Mouse (Mus musculus) forebrain, embryonic 12.5 days (tissue): ENCODE measurements around the gene Gpnmb. TPM values are rescaled to one million over a fixed set of nuclear protein-coding genes. Genes with fewer than 3 reads are reported as not detected.

ENCODE experiments used
- ATAC-seq: fragments of 200-750 bp; cut with Nextera tagmentation; 2 replicates; pipeline ENCODE4 v1.8.0; 2017; ENCODE audit warnings: moderate TSS enrichment; ENCODE audit not compliant: low FRiP score
- H3K27ac ChIP-seq: fragments of 300-500 bp; sonication (generic); 2 replicates; pipeline ENCODE4 v1.5.1; 2016; ENCODE audit warnings: mild to moderate bottlenecking
- H3K27me3 ChIP-seq: fragments of 300-500 bp; sonication (generic); 2 replicates; pipeline ENCODE4 v1.6.1; 2016; ENCODE audit warnings: mild to moderate bottlenecking
- H3K36me3 ChIP-seq: fragments of 300-500 bp; sonication (generic); replicated peaks from 2 replicates; pipeline ENCODE4 v1.6.1; 2016; ENCODE audit warnings: mild to moderate bottlenecking
- H3K4me1 ChIP-seq: fragments of 300-500 bp; sonication (generic); 2 replicates; pipeline ENCODE4 v1.6.1; 2016
- H3K4me2 ChIP-seq: fragments of 300-500 bp; sonication (generic); 2 replicates; pipeline ENCODE4 v1.6.1; 2016; ENCODE audit warnings: mild to moderate bottlenecking, moderate library complexity
- H3K4me3 ChIP-seq: fragments of 300-500 bp; sonication (generic); replicated peaks from 2 replicates; pipeline ENCODE4 v1.5.1; 2016; ENCODE audit warnings: mild to moderate bottlenecking
- H3K9ac ChIP-seq: fragments of 300-500 bp; sonication (generic); 2 replicates; pipeline ENCODE4 v1.6.1; 2016; ENCODE audit warnings: mild to moderate bottlenecking
- H3K9me3 ChIP-seq: fragments of 300-500 bp; sonication (generic); 2 replicates; pipeline ENCODE4 v1.6.1; 2016
- WGBS: fragments of 180-500 bp; shearing (Covaris S2); methylation state at CpG from one replicate; pipeline ENCODE4 v1.1.7; 2016; 5-methylcytosine and 5-hydroxymethylcytosine counted together
- polyA plus RNA-seq: library from polyadenylated mRNA; unstranded; fragments of >200 nt; fragmentation: Nextera tagmentation; extraction: Ambion mirVana; gene quantifications from 2 replicates; pipeline ENCODE4 v1.2.1, GENCODE M21; 2016

The Gpnmb gene
- polyA plus RNA-seq, 1 experiment from 2014 or later: 0.82 TPM

GRCm38 (mm10) chr6:49013458-49013857 lies 22.9 kb upstream of the Gpnmb start:
- ATAC-seq: no peak
- Histone ChIP-seq H3K4me3 (no peak overlapping the region), H3K4me2 (no peak overlapping the region), H3K9ac (no peak overlapping the region), H3K27ac (no peak overlapping the region), H3K4me1 (peaks cover 8% of the 10 kb centered on the region), H3K9me3 (no peaks in the 10 kb centered on the region), H3K36me3 (no peaks in the 10 kb centered on the region), H3K27me3 (no peaks in the 10 kb centered on the region)
- WGBS: 93% methylated on average over 3 of the region's 3 CpGs

- Histone ChIP-seq H3K27me3 (no peaks in the 10 kb centered on the region), H3K27ac (no peak overlapping the region), H3K9me3 (no peaks in the 10 kb centered on the region), H3K4me1 (peaks cover 19% of the 10 kb centered on the region), H3K4me3 (no peak overlapping the region), H3K4me2 (no peak overlapping the region), H3K36me3 (no peaks in the 10 kb centered on the region), H3K9ac (no peak overlapping the region)
- no peak for ATAC-seq
- WGBS: 78% methylated on average over 12 of the region's 12 CpGs
These were observed 19.2 kb upstream of the Gpnmb start for GRCm38 (mm10) chr6:49017150-49017549.

- ATAC-seq: no peak
- no peaks in the 10 kb centered on the region for H3K9me3 ChIP-seq
- no peaks in the 10 kb centered on the region for H3K36me3 ChIP-seq
- H3K9ac ChIP-seq: no peak overlapping the region
- WGBS: 94% methylated on average over 1 of the region's 1 CpGs
- H3K27me3 ChIP-seq: no peaks in the 10 kb centered on the region
- peaks cover 19% of the 10 kb centered on the region for H3K4me1 ChIP-seq
- H3K4me2 ChIP-seq: no peak overlapping the region
- no peak overlapping the region for H3K4me3 ChIP-seq
- H3K27ac ChIP-seq: no peak overlapping the region
These were observed 17.0 kb upstream of the Gpnmb start for GRCm38 (mm10) chr6:49019341-49019740.

GRCm38 (mm10) chr6:49021141-49022012 lies 15.0 kb upstream of the Gpnmb start:
- H3K36me3 ChIP-seq: no peaks in the 10 kb centered on the region
- peak overlapping the region; percentile 78 for H3K27ac ChIP-seq
- no peaks in the 10 kb centered on the region for H3K27me3 ChIP-seq
- no peaks in the 10 kb centered on the region for H3K9me3 ChIP-seq
- no peak overlapping the region for H3K4me3 ChIP-seq
- peak overlapping the region; percentile 10; the same call in 1 of the 2 replicates for H3K4me2 ChIP-seq
- ATAC-seq: peak; percentile 87; the same call in 1 of the 2 replicates
- H3K9ac ChIP-seq: no peak overlapping the region
- WGBS: 20% methylated on average over 14 of the region's 14 CpGs
- peaks cover 19% of the 10 kb centered on the region for H3K4me1 ChIP-seq

- WGBS: 81% methylated on average over 2 of the region's 2 CpGs
- no peak overlapping the region for H3K4me3 ChIP-seq
- no peak for ATAC-seq
- H3K4me2 ChIP-seq: no peak overlapping the region
- peaks cover 19% of the 10 kb centered on the region for H3K4me1 ChIP-seq
- H3K9ac ChIP-seq: no peak overlapping the region
- H3K9me3 ChIP-seq: no peaks in the 10 kb centered on the region
- H3K27ac ChIP-seq: 0 out of 2 replicates have a peak overlapping the region, but pooled peaks have one; percentile 32
- no peaks in the 10 kb centered on the region for H3K36me3 ChIP-seq
- H3K27me3 ChIP-seq: no peaks in the 10 kb centered on the region
These were observed 14.0 kb upstream of the Gpnmb start for GRCm38 (mm10) chr6:49022384-49022783.

GRCm38 (mm10) chr6:49023315-49023714 lies 13.0 kb upstream of the Gpnmb start:
- H3K27me3 ChIP-seq: no peaks in the 10 kb centered on the region
- H3K4me1 ChIP-seq: peaks cover 19% of the 10 kb centered on the region
- no peaks in the 10 kb centered on the region for H3K9me3 ChIP-seq

GRCm38 (mm10) chr6:49025290-49025689 lies 11.1 kb upstream of the Gpnmb start:
- H3K36me3 ChIP-seq: no peaks in the 10 kb centered on the region
- peaks cover 14% of the 10 kb centered on the region for H3K4me1 ChIP-seq
- H3K9me3 ChIP-seq: no peaks in the 10 kb centered on the region
- no peak for ATAC-seq
- H3K27me3 ChIP-seq: no peaks in the 10 kb centered on the region
- no peak overlapping the region for H3K4me3 ChIP-seq
- H3K4me2 ChIP-seq: no peak overlapping the region
- no peak overlapping the region for H3K27ac ChIP-seq
- H3K9ac ChIP-seq: no peak overlapping the region
- WGBS: 77% methylated on average over 7 of the region's 7 CpGs

More at GRCm38 (mm10) chr6:49023315-49023714, 13.0 kb upstream of the Gpnmb start:
- Histone ChIP-seq H3K27ac (no peak overlapping the region), H3K36me3 (no peaks in the 10 kb centered on the region), H3K4me3 (no peak overlapping the region), H3K9ac (no peak overlapping the region), H3K4me2 (no peak overlapping the region)
- WGBS: 87% methylated on average over 10 of the region's 10 CpGs
- no peak for ATAC-seq

GRCm38 (mm10) chr6:49026496-49026895 lies 9.8 kb upstream of the Gpnmb start:
- H3K36me3 ChIP-seq: no peaks in the 10 kb centered on the region
- no peak overlapping the region for H3K4me2 ChIP-seq
- H3K27me3 ChIP-seq: no peaks in the 10 kb centered on the region
- H3K27ac ChIP-seq: no peak overlapping the region
- peaks cover 3% of the 10 kb centered on the region; the same call in 1 of the 2 replicates for H3K4me1 ChIP-seq
- no peak for ATAC-seq
- 89% methylated on average over 5 of the region's 5 CpGs for WGBS
- H3K4me3 ChIP-seq: no peak overlapping the region
- no peaks in the 10 kb centered on the region for H3K9me3 ChIP-seq
- no peak overlapping the region for H3K9ac ChIP-seq

- Histone ChIP-seq H3K4me3 (no peak overlapping the region), H3K9ac (no peak overlapping the region), H3K27ac (no peak overlapping the region), H3K4me1 (no peaks in the 10 kb centered on the region), H3K27me3 (no peaks in the 10 kb centered on the region), H3K36me3 (no peaks in the 10 kb centered on the region), H3K4me2 (no peak overlapping the region), H3K9me3 (no peaks in the 10 kb centered on the region)
- ATAC-seq: no peak
- 92% methylated on average over 6 of the region's 6 CpGs for WGBS
These were observed 8.3 kb upstream of the Gpnmb start for GRCm38 (mm10) chr6:49028019-49028418.

- H3K4me1 ChIP-seq: no peaks in the 10 kb centered on the region
- H3K27me3 ChIP-seq: no peaks in the 10 kb centered on the region
- no peak overlapping the region for H3K27ac ChIP-seq
- ATAC-seq: no peak
- no peak overlapping the region for H3K9ac ChIP-seq
- WGBS: 78% methylated on average over 3 of the region's 3 CpGs
- no peaks in the 10 kb centered on the region for H3K36me3 ChIP-seq
- no peak overlapping the region for H3K4me3 ChIP-seq
- no peak overlapping the region for H3K4me2 ChIP-seq
- no peaks in the 10 kb centered on the region for H3K9me3 ChIP-seq
These were observed 7.6 kb upstream of the Gpnmb start for GRCm38 (mm10) chr6:49028708-49029107.

GRCm38 (mm10) chr6:49031230-49031629 lies 5.1 kb upstream of the Gpnmb start:
- H3K4me2 ChIP-seq: no peak overlapping the region
- no peak overlapping the region for H3K27ac ChIP-seq
- no peaks in the 10 kb centered on the region for H3K36me3 ChIP-seq
- WGBS: 89% methylated on average over 4 of the region's 4 CpGs
- H3K4me1 ChIP-seq: 0 out of 2 replicates have a peak, but pooled peaks cover under 1% of the 10 kb centered on the region
- ATAC-seq: no peak
- no peaks in the 10 kb centered on the region for H3K9me3 ChIP-seq
- H3K9ac ChIP-seq: no peak overlapping the region
- peaks cover 7% of the 10 kb centered on the region for H3K27me3 ChIP-seq
- no peak overlapping the region for H3K4me3 ChIP-seq

GRCm38 (mm10) chr6:49032783-49033182 lies 3.6 kb upstream of the Gpnmb start:
- no peak for ATAC-seq
- Histone ChIP-seq H3K36me3 (no peaks in the 10 kb centered on the region), H3K4me2 (no peak overlapping the region), H3K4me3 (no peak overlapping the region), H3K4me1 (peaks cover 5% of the 10 kb centered on the region; the same call in 1 of the 2 replicates), H3K9me3 (no peaks in the 10 kb centered on the region), H3K9ac (no peak overlapping the region), H3K27ac (no peak overlapping the region), H3K27me3 (peaks cover 21% of the 10 kb centered on the region)
- WGBS: 54% methylated on average over 4 of the region's 4 CpGs

- no peak overlapping the region for H3K9ac ChIP-seq
- no peak for ATAC-seq
These were observed 919 bp downstream of the Gpnmb start for GRCm38 (mm10) chr6:49037268-49037662.

More at GRCm38 (mm10) chr6:49037268-49037662, 919 bp downstream of the Gpnmb start:
- H3K27me3 ChIP-seq: peaks cover 23% of the 10 kb centered on the region
- 68% methylated on average over 12 of the region's 12 CpGs for WGBS
- no peak overlapping the region for H3K27ac ChIP-seq
- peaks cover 9% of the 10 kb centered on the region for H3K4me1 ChIP-seq
- no peaks in the 10 kb centered on the region for H3K36me3 ChIP-seq
- H3K9me3 ChIP-seq: no peaks in the 10 kb centered on the region
- H3K4me3 ChIP-seq: no peak overlapping the region
- H3K4me2 ChIP-seq: no peak overlapping the region
